Mouse (Mus musculus): ENCODE measurements around the gene Phf21a. TPM values are rescaled to one million over a fixed set of nuclear protein-coding genes. Genes with fewer than 3 reads are reported as not detected.

The Phf21a gene
- 76.2 and 76.4 TPM in 2 replicates for total RNA-seq (2014; fragmentation: Nextera tagmentation)
- total RNA-seq (2017) = 22.3 and 26.8 TPM in 2 replicates
- polyA plus RNA-seq (2012) = 8.8 and 10.5 TPM in 2 replicates

DNA sequence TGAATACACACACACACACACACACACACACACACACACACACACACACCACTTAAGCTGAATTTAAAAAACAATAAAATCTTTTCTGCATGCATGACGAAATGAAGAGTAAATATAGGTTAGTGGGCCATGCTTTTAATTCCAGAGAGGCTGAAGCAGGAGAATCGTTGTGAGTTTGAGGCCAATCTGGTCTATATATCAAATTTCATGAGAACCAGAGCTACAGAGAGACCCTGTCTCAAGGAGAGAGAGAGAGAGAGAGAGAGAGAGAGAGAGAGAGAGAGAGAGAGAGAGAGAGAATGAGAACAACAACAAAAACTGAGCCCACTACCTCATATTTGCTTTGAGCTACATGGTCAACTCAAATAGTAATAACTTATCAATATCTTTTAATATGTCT, at the start of gene Phf21a:
Gene Phf21a (plus strand): TSS at position 301 of the 400 bp plus-strand sequence.
- H3K4me3 ChIP-seq (ENCODE audit: low read depth, low read length) = no peak within 1 kb of the TSS

GRCm38 (mm10) chr2:92043285-92043684, 49.6 kb upstream of the Phf21a start:
- ATAC-seq (ENCODE audit: extremely low read depth, insufficient number of reproducible peaks, low FRiP score, poor library complexity, severe bottlenecking) = no peak

More for the DNA sequence above, at the start of gene Phf21a:
- DNase-seq (ENCODE audit: low spot score) (no peak), ATAC-seq (ENCODE audit: extremely low read depth, insufficient number of reproducible peaks, low FRiP score, poor library complexity, severe bottlenecking) (no peak)
- Histone ChIP-seq H3K4me1 (ENCODE audit: insufficient read depth, low read depth, low read length) (no peaks in the 10 kb centered on the region), H3K9me3 (replicated peaks) (no peaks in the 10 kb centered on the region), H3K36me3 (replicated peaks) (no peaks in the 10 kb centered on the region), H3K27me3 (ENCODE audit: insufficient read depth, low read length) (peaks cover 13% of the 10 kb centered on the region; the same call in 1 of the 2 replicates)
- no peak for TF ChIP-seq TAL1 (conservative IDR thresholded peaks at IDR 0.05; ENCODE audit: low read depth, low read length)
- TF ChIP-seq GATA2 (IDR thresholded peaks at IDR 0.05; ENCODE audit: borderline replicate concordance, low read depth, low read length) = no peak
- TF ChIP-seq GATA1 (IDR thresholded peaks at IDR 0.05; ENCODE audit: borderline replicate concordance, low read length) = no peak
- TF ChIP-seq POLR2AphosphoS5 (IDR thresholded peaks at IDR 0.05; ENCODE audit: insufficient replicate concordance, low read depth, low read length) = no peak
- no peak for TF ChIP-seq CTCF (IDR thresholded peaks at IDR 0.05; ENCODE audit: low read depth, low read length)

GRCm38 (mm10) chr2:92047601-92048000, 45.3 kb upstream of the Phf21a start:
- Histone ChIP-seq H3K4me1 (ENCODE audit: insufficient read depth, low read depth, low read length) (no peaks in the 10 kb centered on the region), H3K9me3 (replicated peaks) (no peaks in the 10 kb centered on the region), H3K36me3 (replicated peaks) (no peaks in the 10 kb centered on the region), H3K4me3 (ENCODE audit: low read depth, low read length) (no peak overlapping the region; the same call in 1 of the 2 replicates), H3K27me3 (ENCODE audit: insufficient read depth, low read length) (peaks cover 27% of the 10 kb centered on the region)
- no peak for DNase-seq (ENCODE audit: low spot score)
- TF ChIP-seq TAL1 (conservative IDR thresholded peaks at IDR 0.05; ENCODE audit: low read depth, low read length) = no peak
- TF ChIP-seq GATA2 (IDR thresholded peaks at IDR 0.05; ENCODE audit: borderline replicate concordance, low read depth, low read length) = no peak
- TF ChIP-seq GATA1 (IDR thresholded peaks at IDR 0.05; ENCODE audit: borderline replicate concordance, low read length) = no peak
- no peak for TF ChIP-seq POLR2AphosphoS5 (IDR thresholded peaks at IDR 0.05; ENCODE audit: insufficient replicate concordance, low read depth, low read length)
- no peak for TF ChIP-seq CTCF (IDR thresholded peaks at IDR 0.05; ENCODE audit: low read depth, low read length)
- no peak for ATAC-seq (ENCODE audit: extremely low read depth, insufficient number of reproducible peaks, low FRiP score, poor library complexity, severe bottlenecking)

More at GRCm38 (mm10) chr2:92043285-92043684, 49.6 kb upstream of the Phf21a start:
- Histone ChIP-seq H3K9me3 (replicated peaks) (no peaks in the 10 kb centered on the region), H3K4me1 (ENCODE audit: insufficient read depth, low read depth, low read length) (no peaks in the 10 kb centered on the region; the same call in 1 of the 2 replicates), H3K4me3 (ENCODE audit: low read depth, low read length) (no peak overlapping the region), H3K36me3 (replicated peaks) (no peaks in the 10 kb centered on the region), H3K27me3 (ENCODE audit: insufficient read depth, low read length) (peaks cover 23% of the 10 kb centered on the region)
- DNase-seq (ENCODE audit: low spot score) = no peak
- TF ChIP-seq POLR2AphosphoS5 (IDR thresholded peaks at IDR 0.05; ENCODE audit: insufficient replicate concordance, low read depth, low read length) (no peak), CTCF (IDR thresholded peaks at IDR 0.05; ENCODE audit: low read depth, low read length) (no peak), TAL1 (conservative IDR thresholded peaks at IDR 0.05; ENCODE audit: low read depth, low read length) (no peak), GATA2 (IDR thresholded peaks at IDR 0.05; ENCODE audit: borderline replicate concordance, low read depth, low read length) (no peak), GATA1 (IDR thresholded peaks at IDR 0.05; ENCODE audit: borderline replicate concordance, low read length) (no peak)

GRCm38 (mm10) chr2:92048034-92048690, 44.8 kb upstream of the Phf21a start:
- H3K9me3 ChIP-seq (replicated peaks) = no peaks in the 10 kb centered on the region
- H3K4me1 ChIP-seq (ENCODE audit: insufficient read depth, low read depth, low read length) = no peaks in the 10 kb centered on the region
- ATAC-seq (ENCODE audit: extremely low read depth, insufficient number of reproducible peaks, low FRiP score, poor library complexity, severe bottlenecking) (no peak), DNase-seq (ENCODE audit: low spot score) (no peak)
- H3K27me3 ChIP-seq (ENCODE audit: insufficient read depth, low read length) = peaks cover 22% of the 10 kb centered on the region
- H3K36me3 ChIP-seq (replicated peaks) = no peaks in the 10 kb centered on the region
- no peak overlapping the region for H3K4me3 ChIP-seq (ENCODE audit: low read depth, low read length)
- TF ChIP-seq GATA2 (IDR thresholded peaks at IDR 0.05; ENCODE audit: borderline replicate concordance, low read depth, low read length) (no peak), POLR2AphosphoS5 (IDR thresholded peaks at IDR 0.05; ENCODE audit: insufficient replicate concordance, low read depth, low read length) (no peak), TAL1 (conservative IDR thresholded peaks at IDR 0.05; ENCODE audit: low read depth, low read length) (no peak), GATA1 (IDR thresholded peaks at IDR 0.05; ENCODE audit: borderline replicate concordance, low read length) (no peak), CTCF (IDR thresholded peaks at IDR 0.05; ENCODE audit: low read depth, low read length) (no peak)

DNA sequence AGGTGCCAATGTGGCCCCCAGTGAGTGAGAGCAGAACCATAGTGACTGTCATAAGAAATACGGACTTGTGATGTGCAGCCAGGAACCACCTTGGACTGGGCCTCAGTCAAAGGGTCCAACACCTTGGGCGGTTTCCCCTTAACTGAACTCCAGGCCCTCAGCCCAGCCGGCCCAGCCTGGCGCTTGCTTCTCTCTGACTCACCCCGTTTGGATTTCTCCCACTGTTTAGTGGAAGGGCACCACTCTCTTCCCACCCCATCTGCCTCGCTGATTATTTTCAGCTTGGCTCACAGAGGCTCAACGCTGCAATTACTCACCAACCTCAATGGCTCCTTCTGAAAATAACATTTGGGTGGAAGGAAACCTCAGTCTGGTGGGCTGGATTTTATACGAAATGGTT, 40.7 kb upstream of the Phf21a start:
- H3K36me3 ChIP-seq (replicated peaks) = no peaks in the 10 kb centered on the region
- no peak for ATAC-seq (ENCODE audit: extremely low read depth, insufficient number of reproducible peaks, low FRiP score, poor library complexity, severe bottlenecking)

DNA sequence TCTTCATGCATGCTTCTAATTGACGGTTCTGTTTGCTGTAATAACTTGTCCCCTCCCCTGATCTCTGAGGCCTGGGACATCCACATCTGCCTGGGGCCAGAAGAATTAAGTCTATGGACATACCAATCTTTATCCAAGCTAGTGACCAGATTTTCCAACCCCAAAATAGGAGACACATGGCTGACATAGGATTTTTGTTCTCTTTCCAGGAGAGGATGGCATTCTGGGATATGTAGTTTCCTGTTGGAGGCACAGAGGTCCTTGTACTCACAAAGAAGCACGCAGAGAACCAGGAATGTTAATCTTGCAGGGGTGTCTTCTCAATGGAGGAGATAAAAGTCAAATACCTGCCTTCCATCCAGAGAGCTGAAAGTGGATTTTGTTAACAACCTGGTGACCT, 40.2 kb upstream of the Phf21a start:
- H3K9me3 ChIP-seq (replicated peaks) = peaks cover 3% of the 10 kb centered on the region; the same call in 1 of the 2 replicates
- ATAC-seq (ENCODE audit: extremely low read depth, insufficient number of reproducible peaks, low FRiP score, poor library complexity, severe bottlenecking) (no peak), DNase-seq (ENCODE audit: low spot score) (no peak)
- H3K36me3 ChIP-seq (replicated peaks) = no peaks in the 10 kb centered on the region
- no peak for TF ChIP-seq POLR2AphosphoS5 (IDR thresholded peaks at IDR 0.05; ENCODE audit: insufficient replicate concordance, low read depth, low read length)
- peaks cover 20% of the 10 kb centered on the region for H3K27me3 ChIP-seq (ENCODE audit: insufficient read depth, low read length)
- H3K4me3 ChIP-seq (ENCODE audit: low read depth, low read length) = no peak overlapping the region
- H3K4me1 ChIP-seq (ENCODE audit: insufficient read depth, low read depth, low read length) = no peaks in the 10 kb centered on the region

More for the DNA sequence above, 40.7 kb upstream of the Phf21a start:
- TF ChIP-seq CTCF (IDR thresholded peaks at IDR 0.05; ENCODE audit: low read depth, low read length) (no peak), GATA1 (IDR thresholded peaks at IDR 0.05; ENCODE audit: borderline replicate concordance, low read length) (no peak), TAL1 (conservative IDR thresholded peaks at IDR 0.05; ENCODE audit: low read depth, low read length) (no peak), GATA2 (IDR thresholded peaks at IDR 0.05; ENCODE audit: borderline replicate concordance, low read depth, low read length) (no peak), POLR2AphosphoS5 (IDR thresholded peaks at IDR 0.05; ENCODE audit: insufficient replicate concordance, low read depth, low read length) (no peak)
- Histone ChIP-seq H3K4me3 (ENCODE audit: low read depth, low read length) (no peak overlapping the region), H3K4me1 (ENCODE audit: insufficient read depth, low read depth, low read length) (no peaks in the 10 kb centered on the region), H3K9me3 (replicated peaks) (peaks cover 3% of the 10 kb centered on the region; the same call in 1 of the 2 replicates), H3K27me3 (ENCODE audit: insufficient read depth, low read length) (peaks cover 24% of the 10 kb centered on the region)
- DNase-seq (ENCODE audit: low spot score) = no peak

All from G1E (cell line).